Mouse (Mus musculus): Measurements from ENCODE around the gene Mdm4.

DNA sequence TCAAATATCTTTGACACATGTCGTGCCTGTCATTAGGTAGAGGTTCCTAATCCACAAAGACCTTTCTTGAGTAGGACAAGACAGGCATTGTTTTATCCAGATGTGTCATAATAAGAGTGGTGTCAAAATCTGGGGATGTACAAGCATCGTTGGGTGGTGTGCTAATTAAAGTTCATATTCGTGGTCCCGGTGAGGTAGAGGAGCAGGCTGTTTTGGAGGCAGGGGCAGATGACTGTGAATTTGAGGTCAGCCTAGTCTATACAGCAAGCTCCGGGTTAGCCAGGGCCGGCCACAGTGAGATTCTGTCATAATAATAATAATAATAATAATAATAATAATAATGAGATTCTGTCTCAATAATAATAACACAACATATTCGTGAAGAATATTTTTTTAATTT is 5.9 kb downstream of the Mdm4 start:
- TF ChIP-seq MAFK (IDR thresholded peaks at IDR 0.05; ENCODE audit: borderline replicate concordance, low read depth, low read length) (no peak), RCOR1 (IDR thresholded peaks at IDR 0.05; ENCODE audit: low read depth, low read length) (no peak), CTCF (IDR thresholded peaks at IDR 0.05 in 2 of 3, conservative IDR thresholded peaks at IDR 0.05 in 1 of 3; ENCODE audit: control insufficient read depth in 1 of 3, insufficient read depth in 1 of 3, low read depth in 2 of 3, low read length in 3 of 3, poor library complexity in 1 of 3, severe bottlenecking in 1 of 3) (no peak), NRF1 (IDR thresholded peaks at IDR 0.05; ENCODE audit: insufficient read depth, low read depth, low read length, poor library complexity, severe bottlenecking) (no peak), MYB (IDR thresholded peaks at IDR 0.05; ENCODE audit: low read depth, low read length) (no peak), CHD2 (IDR thresholded peaks at IDR 0.05; ENCODE audit: low read length) (no peak), ZNF384 (IDR thresholded peaks at IDR 0.05; ENCODE audit: low read depth, low read length) (no peak), GATA1 (IDR thresholded peaks at IDR 0.05; ENCODE audit: low read depth, low read length) (no peak), EP300 (IDR thresholded peaks at IDR 0.05; ENCODE audit: low read depth in 1 of 2, low read length in 2 of 2) (no peak), ZMIZ1 (IDR thresholded peaks at IDR 0.05; ENCODE audit: low read depth, low read length) (no peak), POLR2A (IDR thresholded peaks at IDR 0.05; ENCODE audit: control insufficient read depth in 1 of 2, insufficient read depth in 1 of 2, low read depth in 1 of 2, low read length in 2 of 2, poor library complexity in 1 of 2) (no peak), ELF1 (IDR thresholded peaks at IDR 0.05; ENCODE audit: low read depth, low read length) (no peak), JUND (IDR thresholded peaks at IDR 0.05; ENCODE audit: low read depth, low read length) (no peak), TAL1 (IDR thresholded peaks at IDR 0.05; ENCODE audit: low read length) (no peak)

All from MEL (cell line).